ENCODE assay signal across 9 mouse cellular contexts in the genomic region with DNA sequence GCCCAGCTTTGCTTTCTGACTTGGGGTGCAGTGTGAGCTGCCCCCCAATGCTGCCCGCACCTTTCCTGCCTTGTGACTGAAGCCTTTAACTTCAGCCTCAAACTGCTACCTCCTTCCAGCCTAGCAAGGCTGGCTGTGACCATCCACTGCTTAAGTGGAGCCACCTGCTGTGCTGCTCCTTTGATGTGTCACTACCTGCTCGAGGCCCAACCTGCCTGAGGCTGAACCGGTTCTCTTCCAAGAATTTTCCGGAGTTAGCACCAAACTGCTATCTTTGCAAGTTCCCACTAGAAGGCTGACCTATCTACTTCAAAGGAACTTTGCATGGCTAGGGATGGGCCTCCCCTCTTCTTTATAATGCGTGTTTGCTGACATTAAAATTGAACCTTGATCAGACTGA. TPM values are rescaled to one million over a fixed set of nuclear protein-coding genes. Genes with fewer than 3 reads are reported as not detected.
DNase-seq lines count a peak whose midpoint lies in the region; TF ChIP-seq lines count a peak whose summit lies in the region.
"Not testable (repeated sequence)": the region's sequence is repeated elsewhere in the genome, so short reads cannot be mapped to it uniquely, and the experiment has no call there.
"Had no signal": no experiment of that assay in that cellular context is flagged by ENCODE, and none has a peak within 500 bp of the region (broad histone marks: within the 10 kb centered on the region; RNA-seq: fewer than 3 reads in every experiment).

No protein-coding gene starts in this region.

- TF ChIP-seq CTCF in embryonic fibroblast, embryonic 13.5 days (IDR thresholded peaks at IDR 0.05; ENCODE audit: borderline replicate concordance, insufficient read depth, low read length): not testable (repeated sequence)

- H3K4me3 ChIP-seq in embryonic fibroblast, embryonic 13.5 days (ENCODE audit: insufficient read depth, low read length): not testable (repeated sequence)

- H3K27ac ChIP-seq in embryonic fibroblast, embryonic 13.5 days (ENCODE audit: insufficient read depth, low read length): peak overlapping the region; percentile 83

- DNase-seq in ES-CJ7 (ENCODE audit: low read depth, low spot score): peak; percentile 60
- peak; percentile 41 for DNase-seq in R1 (ENCODE audit: low read depth, low spot score)
- DNase-seq in ZHBTc4 (ENCODE audit: low read depth, low spot score): peak; percentile 82

- peaks cover 12% of the 10 kb centered on the region for H3K4me1 ChIP-seq in embryonic fibroblast, embryonic 13.5 days (ENCODE audit: control insufficient read depth, insufficient read depth, low read length)

- not testable (repeated sequence) for TF ChIP-seq POLR2A in embryonic fibroblast, embryonic 13.5 days (IDR thresholded peaks at IDR 0.05; ENCODE audit: low read depth, low read length)

RNA-seq across cellular contexts. Expression of a gene that starts 13.4 kb away (rescaled TPM):
- 0.18 and 1.2 TPM in 2 replicates for polyA plus RNA-seq in embryonic fibroblast, embryonic 13.5 days (2011; ENCODE audit: insufficient read length, low read depth, missing spikeins)
- polyA plus RNA-seq: activated CD4-positive, CD25-positive, alpha-beta regulatory T cell, adult 4 months; C2C12; CD4-positive, CD25-positive, alpha-beta regulatory T cell, adult 4 months; G1E; Patski had no signal
